Mouse (Mus musculus) spleen, adult 2 months (tissue): ENCODE data around the gene Pard3. TPM values are rescaled to one million over a fixed set of nuclear protein-coding genes. Genes with fewer than 3 reads are reported as not detected.

Experiments
- DNase-seq, 2 experiments: peaks; one replicate each; pipeline versions ENCODE4 v3.0.0 to v3.0.0-alpha.2; 2012 to 2021; ENCODE audit warnings: low spot score in 2 of 2, low read depth in 1 of 2
- H3K27ac ChIP-seq: fragments of 200-500 bp; 2 replicates; pipeline ENCODE4 v1.5.1; 2012; ENCODE audit warnings: low read length, inconsistent platforms; ENCODE audit not compliant: insufficient read depth
- H3K27me3 ChIP-seq: fragments of 200-500 bp; 2 replicates; pipeline ENCODE4 v1.6.1; 2012; ENCODE audit warnings: mild to moderate bottlenecking, moderate library complexity, low read length, inconsistent platforms; ENCODE audit not compliant: control insufficient read depth, insufficient read depth
- H3K36me3 ChIP-seq: fragments of 200-500 bp; 2 replicates; pipeline ENCODE4 v1.6.1; 2012; ENCODE audit warnings: mild to moderate bottlenecking, low read length, inconsistent platforms; ENCODE audit not compliant: control insufficient read depth, insufficient read depth
- H3K4me1 ChIP-seq: fragments of 200-500 bp; 2 replicates; pipeline ENCODE4 v1.6.1; 2011; ENCODE audit warnings: inconsistent platforms; ENCODE audit not compliant: control insufficient read depth, insufficient read depth, insufficient read length
- H3K4me3 ChIP-seq: fragments of 200-500 bp; 2 replicates; pipeline ENCODE4 v1.5.1; 2011; ENCODE audit warnings: mild to moderate bottlenecking, inconsistent platforms; ENCODE audit not compliant: insufficient read depth, insufficient read length; ENCODE audit errors: extremely low read depth
- CTCF ChIP-seq: fragments of 200-500 bp; IDR thresholded peaks from 2 replicates; pipeline ENCODE4 v1.5.1; 2011; ENCODE audit warnings: mild to moderate bottlenecking, inconsistent platforms; ENCODE audit not compliant: insufficient read depth, insufficient read length, insufficient replicate concordance; ENCODE audit errors: extremely low read depth
- POLR2A ChIP-seq: fragments of 200-500 bp; IDR thresholded peaks from 2 replicates; pipeline ENCODE4 v1.6.1; 2011; ENCODE audit warnings: low read depth, low read length, inconsistent platforms
- WGBS: fragments of 180-500 bp; shearing (Covaris S2); methylation state at CpG from one replicate; pipeline ENCODE4 v1.1.7; 2018; 5-methylcytosine and 5-hydroxymethylcytosine counted together
- polyA plus RNA-seq: library from polyadenylated mRNA; depleted of rRNA; stranded (reverse); fragments of >200 nt; gene quantifications from 2 replicates; pipeline ENCODE4 v1.2.3, GENCODE M21; 2012

Pard3 gene
- polyA plus RNA-seq, 1 experiment: 3.8 TPM

DNA sequence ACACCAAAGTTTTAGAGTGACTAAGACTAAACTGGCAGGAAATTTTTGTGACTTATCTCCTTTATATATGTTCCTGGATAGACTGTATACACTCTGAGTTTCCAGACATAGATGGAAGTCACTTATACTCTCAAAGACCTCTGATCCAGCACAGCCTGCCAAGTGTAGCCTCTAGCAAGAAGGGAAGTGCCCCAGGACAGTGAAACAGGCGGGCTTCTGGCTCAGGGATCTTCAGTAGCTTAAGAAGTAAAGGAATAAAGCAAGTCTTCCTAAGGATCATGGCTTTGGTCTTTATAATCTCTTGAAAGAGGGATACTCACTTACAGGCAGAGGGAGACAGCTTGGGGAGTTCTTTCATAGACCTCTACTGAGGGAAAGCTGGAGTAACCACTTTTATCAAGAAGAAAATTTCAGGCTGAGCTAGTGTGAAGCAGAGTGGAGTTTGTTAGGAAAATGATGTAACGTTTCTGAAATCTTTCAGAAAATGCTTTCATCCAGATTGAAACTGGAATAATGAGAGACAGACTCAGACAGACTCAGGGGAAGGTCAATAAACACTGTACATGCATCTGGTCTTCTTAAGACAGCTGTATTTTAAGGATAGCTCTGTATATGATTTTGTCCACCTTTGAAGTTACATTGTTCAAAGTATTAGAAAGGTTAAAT lies 205.5 kb downstream of the Pard3 start:
- no peak for DNase-seq
- 61% methylated on average over 2 of the region's 2 CpGs for WGBS

GRCm38 (mm10) chr8:127271186-127271585 lies 207.5 kb downstream of the Pard3 start:
- 88% methylated on average over 3 of the region's 3 CpGs for WGBS
- DNase-seq: no peak
- H3K27ac ChIP-seq: no peak overlapping the region
- H3K4me1 ChIP-seq: no peaks in the 10 kb centered on the region
- no peaks in the 10 kb centered on the region; the same call in 1 of the 2 replicates for H3K27me3 ChIP-seq
- TF ChIP-seq POLR2A (no peak), CTCF (no peak)
- no peak overlapping the region for H3K4me3 ChIP-seq
- H3K36me3 ChIP-seq: no peaks in the 10 kb centered on the region

More for the DNA sequence above, 205.5 kb downstream of the Pard3 start:
- no peaks in the 10 kb centered on the region; the same call in 1 of the 2 replicates for H3K27me3 ChIP-seq
- H3K36me3 ChIP-seq: no peaks in the 10 kb centered on the region
- TF ChIP-seq CTCF (no peak), POLR2A (no peak)
- H3K27ac ChIP-seq: no peak overlapping the region
- no peaks in the 10 kb centered on the region for H3K4me1 ChIP-seq
- no peak overlapping the region for H3K4me3 ChIP-seq

DNA sequence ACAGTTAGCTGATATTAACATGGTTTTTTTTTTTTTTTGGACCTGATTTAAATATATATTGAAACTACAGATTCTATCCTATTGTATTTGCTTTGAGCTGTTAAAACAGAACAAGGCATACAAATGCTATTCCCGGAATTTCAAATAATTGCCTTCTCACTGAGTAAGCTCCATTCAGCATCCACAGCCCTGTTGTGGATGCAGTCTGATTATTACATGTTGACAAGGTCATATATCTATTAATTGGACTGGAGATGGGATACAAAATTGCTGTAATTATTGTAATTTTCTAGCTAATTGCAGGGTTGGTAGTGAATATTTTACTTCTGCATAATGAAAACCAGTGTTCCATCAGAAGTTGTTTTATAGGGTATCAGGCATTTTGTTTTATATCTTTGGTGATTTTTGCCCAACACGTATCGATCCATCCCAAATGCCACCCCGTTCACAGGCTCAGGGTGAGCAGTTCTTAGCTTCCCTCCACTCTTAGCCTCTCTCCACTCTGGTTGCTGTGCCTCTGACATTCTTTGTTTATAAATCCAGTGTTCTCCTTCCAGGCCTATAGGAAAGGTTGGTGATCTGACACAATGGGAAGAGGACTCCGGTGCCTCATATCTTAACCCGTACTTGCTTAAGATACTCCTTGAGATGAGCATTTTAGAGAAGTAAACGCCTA lies 216.7 kb downstream of the Pard3 start:
- WGBS: 93% methylated on average over 7 of the region's 7 CpGs
- Histone ChIP-seq H3K4me3 (no peak overlapping the region), H3K27me3 (no peaks in the 10 kb centered on the region), H3K36me3 (no peaks in the 10 kb centered on the region), H3K27ac (no peak overlapping the region), H3K4me1 (no peaks in the 10 kb centered on the region)
- DNase-seq: no peak
- TF ChIP-seq POLR2A (no peak), CTCF (no peak)

DNA sequence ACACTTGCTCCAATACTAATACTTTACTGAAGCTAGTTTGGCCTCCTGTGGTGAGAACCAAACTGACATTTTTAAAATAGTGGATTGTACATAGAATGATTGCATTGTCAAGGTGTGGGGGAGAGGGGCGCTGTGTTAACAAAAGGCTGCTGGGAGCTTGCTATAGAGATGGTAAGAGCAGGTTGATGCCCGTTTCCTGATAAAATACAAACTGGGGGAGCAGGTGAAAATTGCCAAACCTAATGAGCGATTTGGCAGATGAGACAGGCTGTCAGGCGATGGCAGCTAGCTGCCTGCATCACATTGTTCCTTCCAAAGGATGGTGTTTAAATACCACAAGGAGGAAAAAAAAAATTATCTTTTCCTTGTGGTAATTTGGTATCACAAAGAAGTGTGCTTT lies 217.3 kb downstream of the Pard3 start:
- Histone ChIP-seq H3K27me3 (no peaks in the 10 kb centered on the region), H3K36me3 (no peaks in the 10 kb centered on the region), H3K4me1 (no peaks in the 10 kb centered on the region), H3K4me3 (no peak overlapping the region), H3K27ac (no peak overlapping the region)
- WGBS: 88% methylated on average over 4 of the region's 4 CpGs
- no peak for DNase-seq
- TF ChIP-seq POLR2A (no peak), CTCF (no peak)

GRCm38 (mm10) chr8:127284462-127285216 lies 220.9 kb downstream of the Pard3 start:
- WGBS: 79% methylated on average over 9 of the region's 9 CpGs
- H3K4me1 ChIP-seq: no peaks in the 10 kb centered on the region
- no peaks in the 10 kb centered on the region for H3K36me3 ChIP-seq
- TF ChIP-seq CTCF (no peak), POLR2A (no peak)
- H3K4me3 ChIP-seq: no peak overlapping the region
- no peak for DNase-seq
- no peak overlapping the region for H3K27ac ChIP-seq
- no peaks in the 10 kb centered on the region for H3K27me3 ChIP-seq

GRCm38 (mm10) chr8:127287816-127288215 lies 224.1 kb downstream of the Pard3 start:
- no peaks in the 10 kb centered on the region for H3K36me3 ChIP-seq
- H3K4me3 ChIP-seq: no peak overlapping the region
- 90% methylated on average over 10 of the region's 10 CpGs for WGBS
- H3K27me3 ChIP-seq: no peaks in the 10 kb centered on the region
- no peak for DNase-seq
- H3K27ac ChIP-seq: no peak overlapping the region
- TF ChIP-seq CTCF: no peak
- no peak for TF ChIP-seq POLR2A
- no peaks in the 10 kb centered on the region for H3K4me1 ChIP-seq

DNA sequence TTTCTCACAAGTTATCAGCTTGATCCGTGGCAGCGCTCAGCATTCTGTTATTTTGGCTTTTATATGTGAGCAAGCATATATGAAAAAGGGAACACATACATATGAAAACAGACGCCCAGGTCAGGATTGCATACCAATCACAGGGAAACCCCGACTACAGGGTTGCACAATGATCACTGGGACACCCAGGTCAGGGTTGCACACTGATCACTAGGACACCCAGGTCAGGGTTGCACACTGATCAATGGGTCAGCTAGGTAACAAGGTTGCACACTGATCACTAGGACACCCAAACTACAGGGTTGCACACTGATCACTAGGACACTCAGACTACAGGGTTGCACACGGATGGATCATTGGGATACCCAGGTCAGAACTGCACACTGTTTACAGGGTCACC lies 228.6 kb downstream of the Pard3 start:
- TF ChIP-seq CTCF: no peak
- no peak for TF ChIP-seq POLR2A
- 88% methylated on average over 5 of the region's 5 CpGs for WGBS
- Histone ChIP-seq H3K36me3 (no peaks in the 10 kb centered on the region), H3K27ac (no peak overlapping the region), H3K4me1 (no peaks in the 10 kb centered on the region), H3K27me3 (no peaks in the 10 kb centered on the region), H3K4me3 (no peak overlapping the region)
- DNase-seq: no peak
